Mouse (Mus musculus) heart, postnatal 0 days (tissue): Measurements from ENCODE around the gene Anks3.

Experiments
- CTCF ChIP-seq: IDR thresholded peaks from 2 replicates; pipeline ENCODE4 v1.5.1; 2016; ENCODE audit warnings: antibody characterized with exemption, control low read depth, low read depth
- EP300 ChIP-seq: IDR thresholded peaks from 2 replicates; pipeline ENCODE4 v1.6.1; 2016; ENCODE audit warnings: antibody characterized with exemption, low read depth

GRCm38 (mm10) chr16:4907972-4908371 lies 56.0 kb downstream of the Anks3 start:
- TF ChIP-seq CTCF (no peak), EP300 (no peak)
